Mouse (Mus musculus) adrenal gland, postnatal 25 days (tissue): ENCODE measurements around the gene Hrct1. TPM values are rescaled to one million over a fixed set of nuclear protein-coding genes. Genes with fewer than 3 reads are reported as not detected.
A peak's percentile ranks its signal among the peaks of the same experiment; 100 is the strongest.

Experiments
- DNase-seq: peaks from one replicate; pipeline ENCODE4 v3.0.0; 2021; ENCODE audit warnings: mixed read lengths
- long read RNA-seq: library from polyadenylated mRNA; stranded (forward); transcript quantifications from one replicate; pipeline ENCODE4 v2.0.0, GENCODE M21; 2021
- total RNA-seq: library from RNA; stranded (reverse); gene quantifications from 2 replicates; pipeline ENCODE4 v1.2.3, GENCODE M21; 2021

Gene Hrct1
- 1.5 and 1.9 TPM in 2 replicates for total RNA-seq
- long read RNA-seq, transcript Hrct1-201 (1 exons, 1,452 nt): major isoform, 7 of 7 reads
- long read RNA-seq, partial matches to known transcripts: 0 of 7 reads
- long read RNA-seq, other reads (novel, unspliced or antisense): 0 of 7 reads

DNA sequence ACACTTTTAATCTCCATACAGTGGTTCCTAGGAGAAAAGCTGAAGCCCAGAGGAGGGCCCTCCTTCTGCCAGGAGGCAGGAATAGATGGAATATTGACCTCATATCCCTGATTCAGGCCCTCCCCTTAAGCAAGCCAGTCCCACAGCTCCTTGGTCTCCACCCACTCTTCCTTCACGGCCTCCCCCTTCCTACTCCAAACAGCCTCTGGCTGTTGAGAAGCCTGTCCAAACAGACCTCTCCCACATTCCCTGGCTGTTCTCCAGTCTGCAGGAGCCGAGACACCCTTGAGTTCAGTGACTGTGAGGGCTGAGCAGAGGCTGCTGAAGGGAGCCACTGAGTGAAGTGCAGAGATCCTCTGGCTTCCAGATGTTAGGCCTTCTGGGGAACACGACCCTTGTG lies at the start of gene Hrct1:
Hrct1 (plus strand) TSS at position 194 of the 400 bp plus-strand sequence.
- peak; percentile 41 for DNase-seq

- no peak for DNase-seq
Observed at GRCm38 (mm10) chr4:43678541-43678940, 48.4 kb upstream of the Hrct1 start.

DNA sequence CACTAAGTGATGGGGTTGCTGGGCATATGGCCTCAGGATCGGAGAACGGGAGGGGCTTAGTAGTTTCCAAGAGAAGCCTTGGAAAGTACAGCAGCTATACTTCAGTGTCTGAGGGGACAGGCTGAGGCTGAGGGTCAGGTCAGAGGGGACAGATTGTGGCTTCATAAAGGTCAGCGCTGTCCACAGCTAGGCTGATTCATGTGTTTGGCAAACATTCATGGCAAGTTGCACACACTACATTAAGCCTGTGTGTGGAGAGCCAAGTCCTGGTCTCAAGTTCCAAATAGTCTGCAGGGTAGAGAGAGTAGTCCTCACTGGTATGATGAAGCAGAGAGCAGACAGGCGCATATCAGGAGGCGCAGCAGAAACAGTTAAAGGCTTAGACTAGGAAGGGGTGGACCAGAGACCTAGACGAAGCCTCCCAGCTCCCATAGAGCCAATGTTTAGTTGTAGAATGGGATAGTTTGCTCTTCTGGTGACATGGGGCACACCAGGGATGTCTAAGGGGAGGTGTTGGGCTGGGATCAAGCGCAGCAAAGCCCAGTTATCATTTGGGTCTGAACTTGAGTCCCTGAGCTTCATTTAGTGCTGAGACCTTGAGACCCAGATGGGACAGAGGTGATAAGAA lies 47.5 kb upstream of the Hrct1 start:
- DNase-seq: peak; percentile 37

GRCm38 (mm10) chr4:43690021-43690420 lies 37.0 kb upstream of the Hrct1 start:
- DNase-seq: no peak

DNA sequence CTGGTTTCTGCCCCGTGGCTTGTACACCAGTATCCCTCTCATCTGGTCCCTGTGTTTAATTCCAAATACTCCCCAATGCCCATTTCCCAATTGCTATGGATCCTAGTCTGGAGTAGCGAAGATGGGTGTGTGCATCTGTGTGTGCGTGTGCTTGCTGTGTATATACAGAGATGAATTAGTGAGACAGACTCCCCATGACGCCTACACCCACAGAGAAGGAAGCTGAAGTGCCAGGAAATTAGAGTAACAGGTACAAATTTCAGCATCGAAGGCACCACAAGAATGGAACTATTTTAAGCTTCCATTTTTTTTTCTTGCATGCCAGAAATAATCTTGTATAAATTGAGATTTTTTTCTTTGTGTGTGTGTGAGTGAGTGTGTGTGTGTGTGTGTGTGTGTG lies 36.0 kb upstream of the Hrct1 start:
- DNase-seq: no peak

GRCm38 (mm10) chr4:43693806-43694241 lies 33.2 kb upstream of the Hrct1 start:
- DNase-seq: peak; percentile 60

DNA sequence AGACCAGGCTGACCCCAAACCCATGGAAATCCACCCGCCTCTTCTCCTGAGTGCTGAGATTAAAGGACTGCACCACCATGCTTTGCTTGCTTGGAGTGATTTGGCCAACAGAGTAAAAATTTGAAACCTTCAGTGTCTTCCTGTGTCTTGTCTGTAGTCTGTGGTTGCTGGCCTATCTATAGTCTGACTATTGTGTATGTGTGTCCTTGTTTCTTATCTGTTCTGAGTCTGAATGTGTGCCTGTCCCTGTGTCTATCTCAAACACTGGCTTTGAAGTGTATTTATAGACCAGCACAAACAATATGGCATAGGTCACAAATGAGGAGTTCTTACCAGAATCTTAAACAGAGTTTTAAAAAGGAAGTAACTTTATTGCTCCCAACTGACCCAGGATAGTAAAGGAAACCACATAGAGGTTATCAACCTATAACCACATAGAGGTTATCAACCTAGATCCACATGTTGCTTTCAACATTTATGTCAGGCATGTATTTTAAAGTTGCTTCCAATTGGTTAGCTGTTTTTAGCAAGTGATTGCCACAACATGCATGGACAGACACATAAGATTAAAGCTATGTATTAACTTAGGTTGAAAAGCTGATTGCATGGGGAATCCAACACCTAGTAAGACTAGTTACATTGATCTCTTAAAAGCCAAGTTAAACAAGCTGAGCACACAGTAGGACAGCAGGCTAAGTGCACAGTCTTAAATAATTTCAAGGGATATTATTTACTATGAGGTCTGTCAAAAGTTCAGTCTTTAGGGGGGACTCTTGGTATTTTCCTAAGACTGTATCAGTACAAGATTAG lies 32.3 kb upstream of the Hrct1 start:
- no peak for DNase-seq

DNA sequence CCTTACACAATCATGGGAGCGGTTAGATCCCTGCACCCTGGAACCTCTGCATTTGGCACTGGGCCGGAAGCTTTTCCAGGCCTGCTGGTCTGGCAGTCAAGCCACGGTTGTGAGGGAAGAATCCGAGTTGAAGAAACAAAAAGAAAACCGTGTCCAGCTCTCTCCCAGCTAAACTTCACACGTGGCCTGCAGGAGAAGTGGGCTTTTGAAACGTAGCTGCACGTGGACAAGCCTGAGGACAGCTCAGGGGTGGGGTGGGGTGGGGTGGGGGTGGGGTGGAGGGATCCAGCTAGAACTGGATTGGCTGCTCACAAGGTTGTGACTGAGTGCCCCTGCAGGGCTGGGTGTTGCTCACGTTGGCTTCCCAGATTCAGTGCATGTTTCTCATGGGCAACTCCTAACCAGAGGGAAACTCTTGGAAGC lies 31.7 kb upstream of the Hrct1 start:
- peak; percentile 42 for DNase-seq

- DNase-seq: no peak
Observed at GRCm38 (mm10) chr4:43696561-43696960, 30.4 kb upstream of the Hrct1 start.

DNA sequence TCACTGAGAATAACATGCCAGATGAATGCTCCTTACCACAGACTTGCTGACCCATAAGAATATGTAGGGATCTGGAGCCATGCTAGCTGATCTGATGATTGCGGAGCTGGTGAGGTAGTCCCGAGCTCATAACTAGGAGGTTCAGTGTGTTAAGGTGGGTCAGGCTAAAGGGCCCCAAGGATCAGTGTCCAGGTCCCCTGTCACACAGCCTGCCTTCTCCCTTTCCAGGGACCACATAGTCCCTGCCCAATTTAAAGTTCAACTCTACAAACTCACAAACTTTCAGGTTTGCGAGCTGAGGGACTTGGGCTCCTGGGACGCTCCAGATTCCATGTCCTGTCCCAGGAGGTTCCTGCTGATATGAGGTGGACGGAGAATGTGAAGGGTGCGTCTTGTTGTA lies 26.3 kb upstream of the Hrct1 start, which contains the start of gene Olfr70:
Olfr70 (minus strand) TSS at position 101 of the 400 bp plus-strand sequence.
- DNase-seq: no peak

DNA sequence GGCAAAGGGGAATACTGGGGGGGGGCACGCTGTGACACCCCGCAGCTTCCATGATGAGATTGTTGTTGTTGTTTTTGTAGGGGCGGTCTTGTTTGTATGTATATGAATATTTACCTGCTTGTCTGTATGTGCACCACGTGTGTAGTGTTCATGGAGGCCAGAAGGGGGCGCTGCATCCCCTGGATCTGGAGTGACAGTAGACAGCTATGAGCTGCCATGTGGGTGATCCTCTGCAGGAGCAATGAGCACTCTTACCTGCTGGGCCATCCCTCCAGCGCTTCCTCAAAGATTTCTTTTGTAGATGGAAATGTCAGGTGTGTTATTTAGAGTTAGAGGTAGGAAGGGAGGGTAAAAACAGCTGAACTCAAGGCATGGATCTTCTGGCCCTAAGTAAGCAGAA lies 23.5 kb upstream of the Hrct1 start:
- no peak for DNase-seq

DNA sequence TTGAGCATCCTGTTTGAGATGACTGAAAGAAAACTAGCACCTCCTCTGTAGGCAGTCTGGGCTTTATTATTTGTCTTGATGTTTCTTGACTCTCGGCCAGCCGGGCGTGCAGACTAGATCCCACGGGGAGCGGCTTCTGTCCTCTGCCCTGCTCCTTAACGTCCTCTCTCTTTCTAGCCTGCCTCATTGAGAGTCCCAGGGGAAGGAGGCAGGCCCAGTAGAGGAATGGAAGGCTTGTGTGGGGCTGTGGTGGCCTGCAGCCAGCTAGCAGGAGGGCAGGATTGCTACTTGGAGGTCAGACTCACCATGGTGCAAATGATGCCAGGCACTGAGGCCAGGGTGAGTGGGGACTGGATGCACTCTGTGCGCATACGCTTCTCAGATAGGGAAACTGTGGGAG lies 23.1 kb upstream of the Hrct1 start:
- DNase-seq: peak; percentile 34

DNA sequence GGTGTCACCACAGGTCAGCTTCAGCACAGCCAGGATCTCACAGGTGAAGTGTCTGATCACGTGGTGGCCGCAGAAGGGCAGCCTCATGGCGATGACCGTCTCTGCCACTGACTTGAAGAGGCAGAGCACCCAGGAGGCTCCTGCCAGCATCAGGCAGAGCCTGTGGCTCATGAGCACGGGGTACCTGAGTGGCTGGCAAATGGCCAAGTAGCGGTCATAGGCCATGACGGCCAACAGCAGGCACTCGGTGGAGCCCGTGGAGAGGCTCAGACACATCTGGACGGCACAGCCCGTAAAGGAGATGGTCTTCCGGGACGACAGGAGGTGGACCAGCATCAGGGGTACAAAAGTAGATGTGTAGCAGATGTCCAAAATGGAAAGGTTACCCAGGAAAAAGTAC lies 21.0 kb upstream of the Hrct1 start:
- DNase-seq: no peak

GRCm38 (mm10) chr4:43709869-43710268 lies 17.1 kb upstream of the Hrct1 start, which contains the start of gene Olfr71:
TSS of gene Olfr71 (minus strand) at chr4:43710255.
- no peak for DNase-seq

GRCm38 (mm10) chr4:43711821-43712220 lies 15.2 kb upstream of the Hrct1 start:
- peak; percentile 90 for DNase-seq

GRCm38 (mm10) chr4:43713652-43714219 lies 13.3 kb upstream of the Hrct1 start:
- no peak for DNase-seq

GRCm38 (mm10) chr4:43720491-43721228 lies 6.3 kb upstream of the Hrct1 start:
- no peak for DNase-seq

- DNase-seq: no peak
Observed at GRCm38 (mm10) chr4:43722191-43722590, 4.8 kb upstream of the Hrct1 start.

- DNase-seq: peak; percentile 43
Observed at GRCm38 (mm10) chr4:43724764-43725163, 2.2 kb upstream of the Hrct1 start.

- no peak for DNase-seq
Observed at GRCm38 (mm10) chr4:43726228-43726993, 577 bp upstream of the Hrct1 start.
